Mouse (Mus musculus): ENCODE measurements around the gene Ecsit. TPM values are rescaled to one million over a fixed set of nuclear protein-coding genes. Genes with fewer than 3 reads are reported as not detected.
"Not testable (repeated sequence)": the region's sequence is repeated elsewhere in the genome, so short reads cannot be mapped to it uniquely, and the experiment has no call there.

Ecsit gene
- polyA plus RNA-seq, 1 experiment from 2014 or later, result 50.5 TPM

GRCm38 (mm10) chr9:22089281-22089680 lies 4.0 kb upstream of the Ecsit start:
- Histone ChIP-seq H3K4me1 (ENCODE audit: control insufficient read depth in 2 of 2, insufficient read depth in 2 of 2, low read length in 2 of 2) (peaks cover 4 to 12% of the 10 kb centered on the region in 2 experiments), H3K36me3 (ENCODE audit: control insufficient read depth, insufficient read depth, low read length) (no peaks in the 10 kb centered on the region), H3K27me3 (ENCODE audit: control insufficient read depth, insufficient read depth, low read length) (no peaks in the 10 kb centered on the region), H3K4me2 (ENCODE audit: low read length) (no peak overlapping the region), H3K9me3 (ENCODE audit: control insufficient read depth, low read length) (no peaks in the 10 kb centered on the region), H3K9ac (ENCODE audit: low read length) (no peak overlapping the region), H3K27ac (replicated peaks in 1 of 2; ENCODE audit: control insufficient read depth in 1 of 2, insufficient read depth in 1 of 2, low read depth in 2 of 2, low read length in 2 of 2) (no peak overlapping the region), H3K4me3 (ENCODE audit: control insufficient read depth in 1 of 2, insufficient read depth in 1 of 2, low read depth in 1 of 2, low read length in 2 of 2) (no peak overlapping the region)
- WGBS, result 98% methylated on average over 7 of the region's 7 CpGs
- no peak for ATAC-seq (ENCODE audit: insufficient number of reproducible peaks, insufficient read depth, low FRiP score, low read depth)

GRCm38 (mm10) chr9:22087034-22087618 lies 1.9 kb upstream of the Ecsit start:
- WGBS, result 86% methylated on average over 2 of the region's 2 CpGs
- Histone ChIP-seq H3K4me3 (ENCODE audit: control insufficient read depth in 1 of 2, insufficient read depth in 1 of 2, low read depth in 1 of 2, low read length in 2 of 2) (no peak overlapping the region), H3K36me3 (ENCODE audit: control insufficient read depth, insufficient read depth, low read length) (peaks cover 9% of the 10 kb centered on the region; the same call in 1 of the 2 replicates), H3K9me3 (ENCODE audit: control insufficient read depth, low read length) (no peaks in the 10 kb centered on the region), H3K27ac (replicated peaks in 1 of 2; ENCODE audit: control insufficient read depth in 1 of 2, insufficient read depth in 1 of 2, low read depth in 2 of 2, low read length in 2 of 2) (no peak overlapping the region), H3K9ac (ENCODE audit: low read length) (no peak overlapping the region), H3K27me3 (ENCODE audit: control insufficient read depth, insufficient read depth, low read length) (no peaks in the 10 kb centered on the region), H3K4me2 (ENCODE audit: low read length) (no peak overlapping the region), H3K4me1 (ENCODE audit: control insufficient read depth in 2 of 2, insufficient read depth in 2 of 2, low read length in 2 of 2) (peaks cover 4 to 12% of the 10 kb centered on the region in 2 experiments)
- ATAC-seq (ENCODE audit: insufficient number of reproducible peaks, insufficient read depth, low FRiP score, low read depth), result no peak

GRCm38 (mm10) chr9:22086012-22086411 lies 774 bp upstream of the Ecsit start:
- Histone ChIP-seq H3K27me3 (ENCODE audit: control insufficient read depth, insufficient read depth, low read length) (no peaks in the 10 kb centered on the region), H3K9me3 (ENCODE audit: control insufficient read depth, low read length) (no peaks in the 10 kb centered on the region), H3K36me3 (ENCODE audit: control insufficient read depth, insufficient read depth, low read length) (peaks cover 9% of the 10 kb centered on the region; the same call in 1 of the 2 replicates), H3K27ac (replicated peaks in 1 of 2; ENCODE audit: control insufficient read depth in 1 of 2, insufficient read depth in 1 of 2, low read depth in 2 of 2, low read length in 2 of 2) (peak overlapping the region; percentile 73 to 80), H3K4me3 (ENCODE audit: control insufficient read depth in 1 of 2, insufficient read depth in 1 of 2, low read depth in 1 of 2, low read length in 2 of 2) (peak overlapping the region; percentile 80 to 84), H3K4me2 (ENCODE audit: low read length) (peak overlapping the region; percentile 85), H3K4me1 (ENCODE audit: control insufficient read depth in 2 of 2, insufficient read depth in 2 of 2, low read length in 2 of 2) (peaks cover 4 to 12% of the 10 kb centered on the region in 2 experiments), H3K9ac (ENCODE audit: low read length) (peak overlapping the region; percentile 87)
- no peak for ATAC-seq (ENCODE audit: insufficient number of reproducible peaks, insufficient read depth, low FRiP score, low read depth)
- 70% methylated on average over 6 of the region's 6 CpGs for WGBS

- peak overlapping the region; percentile 80 to 84 for H3K4me3 ChIP-seq (ENCODE audit: control insufficient read depth in 1 of 2, insufficient read depth in 1 of 2, low read depth in 1 of 2, low read length in 2 of 2)
- H3K27me3 ChIP-seq (ENCODE audit: control insufficient read depth, insufficient read depth, low read length), result no peaks in the 10 kb centered on the region
- H3K4me2 ChIP-seq (ENCODE audit: low read length), result peak overlapping the region; percentile 85
- H3K4me1 ChIP-seq (ENCODE audit: control insufficient read depth in 2 of 2, insufficient read depth in 2 of 2, low read length in 2 of 2), result peaks cover 4 to 9% of the 10 kb centered on the region in 2 experiments
- H3K9ac ChIP-seq (ENCODE audit: low read length), result peak overlapping the region; percentile 87
- no peaks in the 10 kb centered on the region for H3K9me3 ChIP-seq (ENCODE audit: control insufficient read depth, low read length)
- ATAC-seq (ENCODE audit: insufficient number of reproducible peaks, insufficient read depth, low FRiP score, low read depth), result no peak; the same call in 1 of the 2 replicates
- peaks cover 17% of the 10 kb centered on the region for H3K36me3 ChIP-seq (ENCODE audit: control insufficient read depth, insufficient read depth, low read length)
- 37% methylated on average over 4 of the region's 4 CpGs for WGBS
- H3K27ac ChIP-seq (replicated peaks in 1 of 2; ENCODE audit: control insufficient read depth in 1 of 2, insufficient read depth in 1 of 2, low read depth in 2 of 2, low read length in 2 of 2), result peak overlapping the region; percentile 36 to 73; a peak in 2 of 4 replicates
These were observed 594 bp downstream of the Ecsit start for GRCm38 (mm10) chr9:22084667-22085021.

- H3K9ac ChIP-seq (ENCODE audit: low read length), result no peak overlapping the region
- H3K4me3 ChIP-seq (ENCODE audit: control insufficient read depth in 1 of 2, insufficient read depth in 1 of 2, low read depth in 1 of 2, low read length in 2 of 2), result no peak overlapping the region
- H3K4me2 ChIP-seq (ENCODE audit: low read length), result no peak overlapping the region
- no peaks in the 10 kb centered on the region for H3K4me1 ChIP-seq (ENCODE audit: control insufficient read depth in 2 of 2, insufficient read depth in 2 of 2, low read length in 2 of 2)
- no peaks in the 10 kb centered on the region for H3K27me3 ChIP-seq (ENCODE audit: control insufficient read depth, insufficient read depth, low read length)
- 89% methylated on average over 23 of the region's 23 CpGs for WGBS
- H3K36me3 ChIP-seq (ENCODE audit: control insufficient read depth, insufficient read depth, low read length), result peaks cover 61% of the 10 kb centered on the region
- no peak for ATAC-seq (ENCODE audit: insufficient number of reproducible peaks, insufficient read depth, low FRiP score, low read depth)
- no peaks in the 10 kb centered on the region for H3K9me3 ChIP-seq (ENCODE audit: control insufficient read depth, low read length)
- no peak overlapping the region for H3K27ac ChIP-seq (replicated peaks in 1 of 2; ENCODE audit: control insufficient read depth in 1 of 2, insufficient read depth in 1 of 2, low read depth in 2 of 2, low read length in 2 of 2)
These were observed 9.0 kb downstream of the Ecsit start for GRCm38 (mm10) chr9:22076223-22076622.

- not testable (repeated sequence) for H3K9ac ChIP-seq (ENCODE audit: low read length); H3K4me1 ChIP-seq (ENCODE audit: control insufficient read depth in 2 of 2, insufficient read depth in 2 of 2, low read length in 2 of 2); H3K9me3 ChIP-seq (ENCODE audit: control insufficient read depth, low read length); H3K27ac ChIP-seq (replicated peaks in 1 of 2; ENCODE audit: control insufficient read depth in 1 of 2, insufficient read depth in 1 of 2, low read depth in 2 of 2, low read length in 2 of 2); H3K4me2 ChIP-seq (ENCODE audit: low read length); H3K4me3 ChIP-seq (ENCODE audit: control insufficient read depth in 1 of 2, insufficient read depth in 1 of 2, low read depth in 1 of 2, low read length in 2 of 2); H3K27me3 ChIP-seq (ENCODE audit: control insufficient read depth, insufficient read depth, low read length); ATAC-seq (ENCODE audit: insufficient number of reproducible peaks, insufficient read depth, low FRiP score, low read depth)
- H3K36me3 ChIP-seq (ENCODE audit: control insufficient read depth, insufficient read depth, low read length), result peaks cover 61% of the 10 kb centered on the region
- 52% methylated on average over 4 of the region's 5 CpGs for WGBS
These were observed 9.5 kb downstream of the Ecsit start for GRCm38 (mm10) chr9:22075778-22076177.

- 85% methylated on average over 4 of the region's 4 CpGs for WGBS
- Histone ChIP-seq H3K36me3 (ENCODE audit: control insufficient read depth, insufficient read depth, low read length) (peaks cover 61% of the 10 kb centered on the region), H3K4me1 (ENCODE audit: control insufficient read depth in 2 of 2, insufficient read depth in 2 of 2, low read length in 2 of 2) (peaks cover 3 to 11% of the 10 kb centered on the region in 2 experiments; a peak in 2 of 4 replicates), H3K4me3 (ENCODE audit: control insufficient read depth in 1 of 2, insufficient read depth in 1 of 2, low read depth in 1 of 2, low read length in 2 of 2) (no peak overlapping the region), H3K27ac (replicated peaks in 1 of 2; ENCODE audit: control insufficient read depth in 1 of 2, insufficient read depth in 1 of 2, low read depth in 2 of 2, low read length in 2 of 2) (no peak overlapping the region), H3K9me3 (ENCODE audit: control insufficient read depth, low read length) (no peaks in the 10 kb centered on the region), H3K27me3 (ENCODE audit: control insufficient read depth, insufficient read depth, low read length) (no peaks in the 10 kb centered on the region), H3K9ac (ENCODE audit: low read length) (no peak overlapping the region), H3K4me2 (ENCODE audit: low read length) (no peak overlapping the region)
- ATAC-seq (ENCODE audit: insufficient number of reproducible peaks, insufficient read depth, low FRiP score, low read depth), result no peak
These were observed 13.0 kb downstream of the Ecsit start for GRCm38 (mm10) chr9:22072276-22072675.

All from heart, embryonic 14.5 days (tissue).